ENCODE assay signal across 7 mouse cellular contexts in the genomic region with DNA sequence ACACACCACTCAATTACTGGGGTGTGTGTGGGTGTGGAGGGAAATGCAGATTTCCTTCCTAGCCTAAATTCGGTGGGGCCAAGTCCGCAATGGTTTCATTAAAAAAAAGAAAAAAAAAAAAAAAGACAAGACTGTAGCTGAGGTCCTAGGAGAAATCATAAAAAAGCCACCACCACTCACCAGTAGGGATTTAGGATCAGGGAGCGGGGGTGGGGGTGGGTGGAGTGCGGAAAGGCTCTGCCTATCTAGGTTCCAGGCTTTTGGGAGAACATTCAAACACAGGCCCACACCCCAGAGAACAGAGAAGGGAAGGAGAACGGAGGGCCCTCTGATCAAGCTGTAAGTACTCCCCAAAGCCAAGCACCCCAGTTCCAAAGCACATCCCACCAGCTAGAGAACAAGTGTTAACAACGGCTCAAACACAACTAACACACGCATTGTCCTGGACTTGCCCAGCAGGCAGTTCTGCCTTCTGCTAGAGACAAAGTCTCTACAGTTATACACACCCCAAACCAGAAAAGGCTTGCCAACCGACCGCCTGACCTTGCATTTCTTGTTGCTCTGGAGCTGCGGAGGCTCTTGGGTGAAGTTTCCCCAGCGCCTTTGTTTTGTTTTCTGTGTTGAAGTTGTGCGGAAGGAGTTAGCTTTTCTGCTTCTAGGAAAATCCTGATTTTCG. TPM values are rescaled to one million over a fixed set of nuclear protein-coding genes. Genes with fewer than 3 reads are reported as not detected.
DNase-seq lines count a peak whose midpoint lies in the region; ATAC-seq lines count a peak whose summit lies in the region.

No protein-coding gene starts in this region.

- peaks cover 4% of the 10 kb centered on the region for H3K36me3 ChIP-seq in embryonic facial prominence, embryonic 11.5 days (replicated peaks; ENCODE audit: control insufficient read depth, insufficient read depth, low read depth, low read length)
- peaks cover 11% of the 10 kb centered on the region for H3K36me3 ChIP-seq in liver, embryonic 11.5 days (ENCODE audit: control insufficient read depth, insufficient read depth, low read length)
- H3K36me3 ChIP-seq in neural tube, embryonic 14.5 days (ENCODE audit: control insufficient read depth, insufficient read depth, low read length), result peaks cover 19% of the 10 kb centered on the region

- peak overlapping the region; percentile 82 for H3K9ac ChIP-seq in embryonic facial prominence, embryonic 11.5 days (replicated peaks; ENCODE audit: low read length)
- H3K9ac ChIP-seq in liver, embryonic 11.5 days (ENCODE audit: low read depth, low read length), result peak overlapping the region; percentile 67
- H3K9ac ChIP-seq in neural tube, embryonic 14.5 days (replicated peaks; ENCODE audit: low read depth, low read length), result peak overlapping the region; percentile 59

- H3K9me3 ChIP-seq in embryonic facial prominence, embryonic 11.5 days (replicated peaks; ENCODE audit: control insufficient read depth, low read length), result no peaks in the 10 kb centered on the region
- no peaks in the 10 kb centered on the region for H3K9me3 ChIP-seq in liver, embryonic 11.5 days (ENCODE audit: control insufficient read depth, low read length)
- H3K9me3 ChIP-seq in neural tube, embryonic 14.5 days (ENCODE audit: control insufficient read depth, low read length), result no peaks in the 10 kb centered on the region

- H3K4me1 ChIP-seq in embryonic facial prominence, embryonic 11.5 days (ENCODE audit: control insufficient read depth, insufficient read depth, low read length), result peaks cover 7% of the 10 kb centered on the region; the same call in 1 of the 2 replicates
- H3K4me1 ChIP-seq in liver, embryonic 11.5 days (replicated peaks; ENCODE audit: control insufficient read depth, insufficient read depth, low read length), result peaks cover 21% of the 10 kb centered on the region
- H3K4me1 ChIP-seq in neural tube, embryonic 14.5 days (ENCODE audit: control insufficient read depth, insufficient read depth, low read length), result peaks cover 20% of the 10 kb centered on the region

- ATAC-seq in embryonic facial prominence, embryonic 11.5 days (replicated peaks; ENCODE audit: insufficient number of reproducible peaks, low FRiP score, low TSS enrichment, low read depth), result no peak; the same call in 1 of the 2 replicates
- ATAC-seq in liver, embryonic 11.5 days (replicated peaks; ENCODE audit: low FRiP score), result peak; percentile 42
- ATAC-seq in neural tube, embryonic 14.5 days (ENCODE audit: low read depth), result peak; percentile 48

- DNase-seq in left cerebral cortex, postnatal 14 days (ENCODE audit: low spot score in 2 of 2), result peak; percentile 19 to 33
- DNase-seq in left cerebral cortex, adult 11 months (ENCODE audit: low spot score), result no peak
- DNase-seq in MN1 (ENCODE audit: low spot score), result peak; percentile 14
- DNase-seq in embryonic facial prominence, embryonic 11.5 days (ENCODE audit: low spot score), result peak; percentile 44
- peak; percentile 41 for DNase-seq in heart, postnatal 4 days
- DNase-seq in liver, embryonic 11.5 days (ENCODE audit: low spot score), result peak; percentile 55

- peak overlapping the region; percentile 88 for H3K27ac ChIP-seq in embryonic facial prominence, embryonic 11.5 days (replicated peaks; ENCODE audit: low read depth, low read length)
- H3K27ac ChIP-seq in liver, embryonic 11.5 days (ENCODE audit: low read depth, low read length), result peak overlapping the region; percentile 84
- H3K27ac ChIP-seq in neural tube, embryonic 14.5 days (ENCODE audit: low read depth, low read length), result peak overlapping the region; percentile 80

- no peaks in the 10 kb centered on the region for H3K27me3 ChIP-seq in embryonic facial prominence, embryonic 11.5 days (ENCODE audit: control insufficient read depth, insufficient read depth, low read length)
- no peaks in the 10 kb centered on the region for H3K27me3 ChIP-seq in liver, embryonic 11.5 days (replicated peaks; ENCODE audit: control insufficient read depth, insufficient read depth, low read length)
- H3K27me3 ChIP-seq in neural tube, embryonic 14.5 days (ENCODE audit: control insufficient read depth, insufficient read depth, low read length), result no peaks in the 10 kb centered on the region

- peak overlapping the region; percentile 79 for H3K4me2 ChIP-seq in embryonic facial prominence, embryonic 11.5 days (ENCODE audit: low read depth, low read length)
- H3K4me2 ChIP-seq in liver, embryonic 11.5 days, result peak overlapping the region; percentile 61
- H3K4me2 ChIP-seq in neural tube, embryonic 14.5 days (ENCODE audit: low read depth, low read length), result peak overlapping the region; percentile 56

- H3K4me3 ChIP-seq in embryonic facial prominence, embryonic 11.5 days (ENCODE audit: low read depth, low read length), result peak overlapping the region; percentile 64
- H3K4me3 ChIP-seq in liver, embryonic 11.5 days (ENCODE audit: low read depth, low read length), result peak overlapping the region; percentile 53
- H3K4me3 ChIP-seq in neural tube, embryonic 14.5 days (ENCODE audit: low read depth, low read length), result peak overlapping the region; percentile 41

- intact Hi-C loops in left cerebral cortex, postnatal 14 days (cut with DNase I), result no loop called here

- WGBS in embryonic facial prominence, embryonic 11.5 days, result under 1% methylated on average over 13 of the region's 13 CpGs
- whole genome bisulfite sequencing in liver, embryonic 11.5 days, result under 1% methylated on average over 13 of the region's 13 CpGs
- 1% methylated on average over 13 of the region's 13 CpGs for WGBS in neural tube, embryonic 14.5 days

RNA-seq across cellular contexts. Expression of gene Grk2, which starts 27.2 kb away (rescaled TPM):
- 100 to 1,000 TPM; 165 to 173 TPM for total RNA-seq in left cerebral cortex, postnatal 14 days (2021)
- 13.5 and 18.9 TPM in 2 replicates for polyA plus RNA-seq in embryonic facial prominence, embryonic 11.5 days (2014; fragmentation: Nextera tagmentation; extraction: Ambion mirVana)
- total RNA-seq in heart, postnatal 4 days (2021), result 10 to 100 TPM; 46.2 to 54.0 TPM
- polyA plus RNA-seq in liver, embryonic 11.5 days (2014; fragmentation: Nextera tagmentation; extraction: Ambion mirVana), result 22.1 and 23.1 TPM in 2 replicates
- 33.0 and 34.3 TPM in 2 replicates for polyA plus RNA-seq in neural tube, embryonic 14.5 days (2014; fragmentation: Nextera tagmentation; extraction: Ambion mirVana)

RNA-seq across cellular contexts. Expression of gene Ankrd13d, which starts 50.3 kb away (rescaled TPM):
- 10 to 100 TPM; 84.5 to 84.9 TPM for total RNA-seq in left cerebral cortex, postnatal 14 days (2021)
- 5.6 and 6.4 TPM in 2 replicates for polyA plus RNA-seq in embryonic facial prominence, embryonic 11.5 days (2014; fragmentation: Nextera tagmentation; extraction: Ambion mirVana)
- total RNA-seq in heart, postnatal 4 days (2021), result 1 to 10 TPM; 1.1 to 1.3 TPM
- 2.9 and 3.2 TPM in 2 replicates for polyA plus RNA-seq in liver, embryonic 11.5 days (2014; fragmentation: Nextera tagmentation; extraction: Ambion mirVana)
- 50.7 and 62.9 TPM in 2 replicates for polyA plus RNA-seq in neural tube, embryonic 14.5 days (2014; fragmentation: Nextera tagmentation; extraction: Ambion mirVana)
